Mouse (Mus musculus): ENCODE measurements around the gene Tnrc18.

Gene Tnrc18

DNA sequence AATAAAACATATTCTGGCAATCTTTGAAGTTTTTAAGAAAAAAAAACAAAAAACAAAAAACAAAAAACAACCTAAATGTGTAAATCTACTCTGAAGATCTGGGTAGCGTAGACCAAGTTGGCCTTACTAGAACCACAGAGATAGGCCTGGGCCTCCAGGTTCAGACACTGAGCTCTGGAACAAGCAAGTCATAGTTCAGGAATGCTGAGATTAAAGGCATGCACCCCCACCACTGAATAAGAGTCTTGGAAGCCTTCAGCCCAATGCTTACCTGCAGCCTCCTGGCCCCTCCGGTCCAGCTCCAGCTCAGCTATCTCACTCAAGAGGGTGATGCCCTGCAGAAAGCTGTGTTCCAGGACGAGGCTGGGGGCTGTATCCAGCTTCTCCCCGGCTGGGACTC lies 46.4 kb downstream of the Tnrc18 start:
- no peak for DNase-seq

DNA sequence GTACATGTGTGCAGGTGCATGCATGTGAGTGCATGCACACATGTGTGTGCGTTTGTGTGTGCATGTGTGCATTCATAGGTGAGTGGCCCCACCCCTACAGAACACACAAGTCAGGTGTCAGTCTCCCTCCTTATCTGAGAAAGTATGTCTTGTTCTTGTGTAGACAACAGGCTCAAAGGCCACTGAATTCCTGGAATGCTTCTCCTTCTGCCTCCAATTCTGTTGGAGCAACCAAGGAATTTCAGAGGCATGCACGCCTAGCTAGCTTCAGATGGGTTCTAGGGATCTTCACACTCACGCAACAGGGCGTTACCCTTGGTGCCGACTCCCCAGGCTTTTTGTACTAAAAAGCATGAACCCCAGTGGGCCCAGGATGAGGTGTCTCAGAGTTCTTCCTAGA lies 47.8 kb downstream of the Tnrc18 start:
- no peak for DNase-seq

DNA sequence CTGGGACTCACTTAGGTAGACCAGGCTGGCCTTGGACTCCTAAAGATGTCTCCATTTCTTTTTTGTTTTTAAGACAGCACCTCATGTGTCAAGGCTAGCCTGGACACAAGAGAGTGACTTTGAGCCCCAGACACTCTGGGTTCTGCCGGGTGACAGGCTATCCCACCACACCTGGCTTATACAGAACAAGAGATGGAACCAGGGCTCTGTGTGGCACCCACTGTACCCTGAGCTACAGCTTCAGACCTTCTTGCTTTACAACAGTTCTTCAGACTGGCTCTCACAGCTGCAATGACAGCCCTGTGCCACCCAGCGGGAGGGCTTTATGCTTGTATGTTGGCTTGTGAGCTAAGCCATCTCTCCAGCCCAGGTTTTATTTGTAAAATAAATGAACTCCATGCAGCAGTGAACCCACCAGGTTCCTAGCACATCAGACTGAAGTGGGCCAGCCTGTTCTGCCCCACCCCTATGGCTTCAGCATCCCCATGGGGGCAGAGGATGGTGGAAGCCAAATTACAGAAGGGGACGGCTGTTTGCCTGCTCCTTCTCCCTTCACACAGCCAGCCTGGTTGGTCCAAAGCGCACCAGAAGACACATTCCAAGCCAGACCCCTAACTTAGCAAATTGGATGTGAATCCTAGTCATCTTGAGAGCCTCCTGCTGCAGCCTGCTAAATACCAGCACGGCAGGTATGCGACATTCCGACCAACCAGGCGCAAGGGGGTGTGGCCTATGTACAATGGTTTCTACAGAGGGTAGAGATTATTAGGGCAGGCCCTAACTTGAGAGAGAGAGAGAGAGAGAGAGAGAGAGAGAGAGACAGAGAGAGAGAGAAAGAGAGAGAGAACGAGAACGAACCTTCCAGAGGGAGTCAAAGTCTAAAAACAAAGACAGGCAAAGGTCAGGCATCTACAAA lies 48.9 kb downstream of the Tnrc18 start:
- DNase-seq: no peak

DNA sequence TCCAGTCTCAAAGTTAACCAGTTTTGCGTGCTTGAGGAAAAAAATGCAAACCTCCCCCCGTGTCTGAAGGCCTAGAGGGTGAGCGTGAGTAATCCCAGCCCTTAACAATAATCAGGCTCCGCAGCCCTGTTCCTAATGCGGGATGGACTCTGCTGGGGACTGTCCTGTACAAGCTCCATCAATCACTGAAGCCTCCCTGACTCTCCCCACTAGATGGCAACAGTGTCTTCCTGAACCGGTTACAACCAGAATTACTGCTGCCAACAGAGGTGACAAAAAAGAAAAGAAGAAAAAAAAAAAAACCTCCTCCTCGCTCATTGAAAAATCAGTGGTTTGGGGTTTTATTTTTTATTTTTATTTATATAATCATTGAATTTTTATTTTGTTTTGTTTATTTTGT lies 49.5 kb downstream of the Tnrc18 start:
- peak; percentile 79 for DNase-seq

GRCm38 (mm10) chr5:142766708-142767107 lies 50.8 kb downstream of the Tnrc18 start:
- no peak for DNase-seq

- no peak for DNase-seq
These were observed 52.6 kb downstream of the Tnrc18 start for GRCm38 (mm10) chr5:142764889-142765288.

- DNase-seq: no peak
These were observed 53.2 kb downstream of the Tnrc18 start for GRCm38 (mm10) chr5:142764306-142764705.

GRCm38 (mm10) chr5:142762082-142762807 lies 55.2 kb downstream of the Tnrc18 start:
- DNase-seq: no peak

DNA sequence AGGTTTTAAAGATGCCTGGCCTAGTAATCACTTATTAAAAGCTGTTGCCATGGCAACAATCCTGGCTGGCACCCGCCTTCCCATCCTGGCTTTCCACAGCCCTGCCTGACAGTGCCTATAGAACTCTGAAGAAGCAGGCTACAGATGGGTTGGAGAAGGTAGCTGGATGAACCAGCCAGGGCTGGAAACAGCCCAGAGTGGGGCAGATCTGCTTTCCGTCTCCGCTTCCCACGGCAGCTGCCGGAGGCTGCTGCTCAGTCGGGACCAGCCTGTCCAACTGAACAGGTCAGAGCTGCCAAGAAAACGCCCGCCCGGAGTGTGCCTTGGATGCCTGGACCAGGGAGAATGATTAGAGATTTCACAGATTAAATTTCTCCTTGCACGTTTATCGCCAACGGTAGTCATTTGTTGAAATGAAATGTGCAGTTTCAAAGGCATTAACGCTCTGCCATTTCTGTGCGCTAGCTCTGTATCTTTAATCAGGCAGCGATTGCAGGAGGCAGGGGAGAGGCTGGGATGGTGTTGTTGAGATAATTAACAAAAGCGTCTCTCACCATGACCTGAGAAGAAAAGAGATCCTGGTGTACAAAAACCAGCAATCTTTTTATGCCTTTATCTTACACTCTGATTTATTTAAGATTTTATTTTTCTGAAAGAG lies 56.0 kb downstream of the Tnrc18 start:
- peak; percentile 89 for DNase-seq

DNA sequence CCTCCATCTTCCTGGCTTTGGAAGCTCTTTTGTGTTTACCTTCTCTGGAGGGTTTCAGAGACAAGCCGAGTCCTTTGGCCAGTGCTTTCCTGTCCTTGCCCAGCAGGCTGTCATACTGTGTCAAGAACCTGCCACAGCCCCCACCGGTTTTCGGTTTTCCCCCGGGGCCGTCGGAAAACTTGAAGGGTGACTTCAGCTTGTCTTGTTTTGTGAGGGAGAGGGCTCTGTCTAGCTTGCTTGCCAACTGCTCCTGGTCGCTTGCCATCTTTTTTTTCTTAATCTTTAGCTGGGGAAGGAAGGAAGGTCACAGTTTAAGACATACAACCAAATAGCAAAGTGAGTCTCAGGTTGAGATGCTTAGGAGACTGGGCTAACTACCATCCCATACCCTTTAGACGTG lies 57.7 kb downstream of the Tnrc18 start:
- DNase-seq: no peak

GRCm38 (mm10) chr5:142752241-142752640 lies 65.2 kb downstream of the Tnrc18 start:
- DNase-seq: peak; percentile 36

GRCm38 (mm10) chr5:142750173-142750572 lies 67.3 kb downstream of the Tnrc18 start:
- no peak for DNase-seq

DNA sequence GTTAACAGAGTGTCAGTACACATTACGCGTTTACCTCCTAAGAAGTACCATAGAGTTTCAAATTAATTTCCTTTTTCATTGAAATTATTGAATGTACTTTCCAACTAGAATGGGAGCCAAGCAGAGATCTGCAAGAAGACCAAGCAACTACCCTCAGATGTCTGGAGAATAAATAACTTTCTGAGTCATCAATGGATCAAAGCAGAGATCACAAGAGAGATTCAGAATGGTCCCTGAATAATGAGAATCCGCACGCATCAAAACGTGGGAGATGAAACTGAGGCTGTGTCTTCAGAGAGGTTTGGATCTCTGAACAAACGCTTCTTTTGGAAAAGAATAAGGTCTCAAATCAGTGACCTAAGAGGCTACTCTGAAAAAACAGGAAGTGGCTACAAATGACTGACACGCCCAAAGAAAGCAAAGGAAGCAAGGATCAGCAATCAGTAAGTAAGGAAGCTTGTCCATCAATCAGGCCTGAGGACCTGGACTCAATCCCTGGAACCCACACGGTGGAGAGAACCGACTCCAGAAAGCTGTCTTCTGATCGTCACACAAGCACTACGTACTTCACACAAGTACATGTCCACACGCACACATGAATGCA lies 70.3 kb downstream of the Tnrc18 start:
- no peak for DNase-seq

DNA sequence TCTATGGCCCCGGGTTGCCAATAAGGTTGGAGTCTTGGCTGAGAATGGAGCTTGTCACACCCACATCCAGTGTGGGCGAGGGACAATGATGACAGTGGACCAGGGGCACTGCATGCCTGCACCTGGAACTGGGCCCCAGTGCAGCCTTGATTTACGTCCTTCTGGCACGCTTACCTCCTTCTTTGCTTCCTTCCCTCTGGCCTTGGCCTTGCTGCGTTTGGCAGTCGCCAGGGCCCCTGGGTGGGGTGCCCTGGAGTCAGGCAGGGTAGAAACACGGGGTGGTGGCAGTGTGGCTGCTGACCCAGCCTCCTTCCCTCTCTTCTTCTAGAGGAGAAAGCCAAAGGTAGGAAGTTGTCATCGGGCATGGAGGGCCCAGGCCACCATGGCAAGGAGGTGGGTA lies 77.5 kb downstream of the Tnrc18 start:
- no peak for DNase-seq

- no peak for DNase-seq
These were observed 85.5 kb downstream of the Tnrc18 start for GRCm38 (mm10) chr5:142731916-142732315.

DNA sequence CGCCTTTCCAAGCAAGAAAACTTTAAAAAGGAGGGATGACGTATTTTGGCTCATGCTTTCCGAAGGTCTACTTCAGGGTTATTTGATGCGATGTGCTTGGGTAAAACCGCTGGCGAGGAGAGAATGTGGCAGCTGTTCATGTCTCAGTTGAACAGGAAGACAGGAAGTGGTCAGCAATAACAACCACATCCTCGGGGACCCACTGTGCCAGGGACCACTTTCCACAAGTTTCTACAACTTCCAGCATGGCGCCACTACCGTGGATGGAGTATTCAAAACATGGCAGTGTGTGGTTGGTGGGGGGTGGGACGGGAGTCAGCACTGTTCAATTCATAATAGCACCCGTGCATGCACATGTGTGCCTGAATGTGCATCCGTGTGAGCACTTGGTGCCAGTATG lies 87.2 kb downstream of the Tnrc18 start:
- DNase-seq: no peak

DNA sequence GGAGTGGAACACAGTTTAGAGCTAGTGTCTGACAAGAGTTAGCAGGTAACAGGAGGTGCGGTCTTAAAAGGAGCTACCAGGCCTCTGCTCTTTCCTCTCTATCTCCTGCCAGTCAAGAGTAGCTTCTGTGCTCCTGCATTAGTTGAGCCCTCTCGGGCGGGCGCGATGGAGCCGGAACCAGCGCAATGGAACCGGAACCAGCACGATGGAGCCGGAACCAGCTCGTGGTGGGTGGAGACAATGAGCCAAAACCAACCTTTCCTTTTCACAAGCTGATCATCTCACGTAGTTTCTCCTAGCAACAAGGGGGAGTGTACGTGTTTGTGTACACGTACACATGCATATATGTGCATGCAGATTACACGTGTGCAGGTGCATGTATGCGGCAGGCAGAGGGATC lies 89.2 kb downstream of the Tnrc18 start:
- no peak for DNase-seq

DNA sequence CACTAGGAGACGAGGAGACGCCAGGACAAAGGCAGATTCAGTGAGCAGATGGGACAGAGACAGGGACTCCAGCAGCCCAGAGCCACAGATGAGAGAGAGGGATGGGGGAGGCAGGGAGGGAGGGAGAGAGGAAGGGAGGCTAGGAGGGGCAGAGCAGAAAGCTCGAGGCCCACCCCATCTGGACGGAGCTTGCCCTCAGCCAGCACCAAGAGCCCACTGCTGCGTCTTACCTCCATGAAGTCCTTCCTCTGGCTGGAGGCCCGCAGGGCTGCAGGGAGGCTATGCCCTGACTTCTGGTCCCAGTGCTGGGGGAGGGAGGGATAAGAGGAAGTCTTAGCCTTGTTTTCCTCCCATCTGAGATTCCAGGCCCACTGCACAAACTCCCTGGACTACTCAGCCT lies 90.7 kb downstream of the Tnrc18 start:
- DNase-seq: no peak

GRCm38 (mm10) chr5:142724265-142724664 lies 93.2 kb downstream of the Tnrc18 start:
- DNase-seq: no peak

DNA sequence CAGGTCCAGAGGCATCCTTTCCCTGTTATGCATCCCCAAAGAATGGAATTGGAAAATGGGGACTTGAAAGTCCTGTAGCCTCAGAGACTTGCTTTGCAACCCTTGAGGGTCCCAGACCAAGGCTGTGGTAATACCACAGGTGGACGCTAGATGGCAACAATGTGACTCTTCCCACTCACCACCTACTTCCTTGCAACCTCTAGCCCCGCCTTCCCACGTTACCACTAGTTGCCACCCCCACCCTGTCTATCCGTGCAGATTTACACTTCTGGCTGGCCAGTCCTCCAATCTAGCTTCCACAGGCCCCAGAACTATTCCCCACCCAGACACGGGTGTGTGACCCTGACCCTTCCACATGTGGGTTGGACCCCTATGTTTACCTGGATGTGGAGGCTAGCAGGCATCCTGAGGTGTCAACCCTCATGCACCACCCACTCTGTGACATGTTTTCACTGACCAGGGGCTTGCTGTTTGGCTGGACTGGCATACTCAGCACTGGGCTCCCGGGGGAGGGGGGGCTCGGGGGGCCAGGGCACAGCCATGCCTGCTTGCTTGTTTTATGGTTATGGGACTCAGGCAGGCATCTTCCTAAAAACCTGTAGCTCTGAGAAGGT lies 93.8 kb downstream of the Tnrc18 start:
- DNase-seq: peak; percentile 56

- no peak for DNase-seq
These were observed 97.6 kb downstream of the Tnrc18 start for GRCm38 (mm10) chr5:142719897-142720296.

DNA sequence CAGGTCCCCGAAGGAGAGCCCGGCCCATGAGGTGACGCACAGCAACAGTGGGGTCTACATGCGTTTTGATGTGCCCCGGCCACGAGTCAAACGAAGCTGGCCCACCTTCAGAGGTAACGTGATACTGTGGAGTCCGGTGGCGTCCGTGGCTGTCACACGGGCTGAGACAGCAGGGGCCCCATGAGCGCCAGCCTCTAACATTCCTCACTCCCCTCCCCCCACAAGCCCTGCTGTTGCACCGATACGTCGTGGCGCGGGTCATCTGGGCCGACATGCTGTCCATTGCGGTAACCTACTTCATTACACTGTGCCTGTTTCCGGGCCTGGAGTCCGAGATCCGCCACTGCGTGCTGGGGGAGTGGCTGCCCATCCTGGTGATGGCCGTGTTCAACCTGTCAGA lies 99.0 kb downstream of the Tnrc18 start:
- DNase-seq: no peak

DNA sequence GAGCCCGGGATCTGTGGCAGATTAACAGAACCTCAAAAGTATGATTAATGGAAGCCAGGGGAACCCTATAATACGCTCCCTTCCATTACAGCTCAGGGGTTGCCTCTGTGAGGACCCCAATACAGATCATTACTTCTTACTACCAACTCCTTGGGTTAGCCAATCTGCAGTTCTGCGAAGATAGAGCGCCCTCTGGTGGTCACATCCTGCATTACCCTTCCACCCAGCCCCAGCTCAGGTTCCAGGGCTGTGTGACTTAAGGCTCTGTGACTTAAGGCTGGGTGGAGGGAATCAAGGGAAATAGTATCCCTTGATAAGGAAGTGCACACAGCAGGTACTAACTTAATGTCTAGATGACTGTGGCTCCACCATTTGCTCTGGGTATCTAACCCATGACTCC lies 99.4 kb downstream of the Tnrc18 start:
- DNase-seq: no peak
